Mouse (Mus musculus) brain, embryonic 14.5 days (tissue): ENCODE data around the gene Zfp366.

ENCODE experiments used
- CTCF ChIP-seq: fragments of 200-500 bp; IDR thresholded peaks from 2 replicates; pipeline ENCODE4 v1.5.1; 2012; ENCODE audit warnings: inconsistent platforms, mild to moderate bottlenecking, moderate library complexity, borderline replicate concordance; ENCODE audit not compliant: insufficient read depth, insufficient read length; ENCODE audit errors: extremely low read depth
- POLR2A ChIP-seq: fragments of 200-500 bp; IDR thresholded peaks from 2 replicates; pipeline ENCODE4 v1.6.1; 2012; ENCODE audit warnings: mild to moderate bottlenecking, inconsistent platforms, borderline replicate concordance; ENCODE audit not compliant: poor library complexity, insufficient read depth, insufficient read length, severe bottlenecking; ENCODE audit errors: extremely low read depth

GRCm38 (mm10) chr13:99250806-99251205 is 66.2 kb downstream of the Zfp366 start:
- TF ChIP-seq POLR2A: no peak
- no peak for TF ChIP-seq CTCF
